Mouse (Mus musculus): ENCODE measurements at regions not wholly inside any gene's neighbourhood (a gene's known extent, or its start where the extent isn't known, plus 50 kb on each side); places are given as distances from the start of the nearest gene placed in this dataset.
A peak's percentile ranks its signal among the peaks of the same experiment; 100 is the strongest.
"Not testable (repeated sequence)": the region's sequence is repeated elsewhere in the genome, so short reads cannot be mapped to it uniquely, and the experiment has no call there.

GRCm38 (mm10) chr8:116046859-116047258 lies 339.3 kb upstream of the Maf start:
- DNase-seq (ENCODE audit: low spot score in 2 of 2) = no peak

- no peak for DNase-seq (ENCODE audit: low spot score in 2 of 2)
Measured at GRCm38 (mm10) chr8:116045526-116045925, 337.9 kb upstream of the Maf start.

DNA sequence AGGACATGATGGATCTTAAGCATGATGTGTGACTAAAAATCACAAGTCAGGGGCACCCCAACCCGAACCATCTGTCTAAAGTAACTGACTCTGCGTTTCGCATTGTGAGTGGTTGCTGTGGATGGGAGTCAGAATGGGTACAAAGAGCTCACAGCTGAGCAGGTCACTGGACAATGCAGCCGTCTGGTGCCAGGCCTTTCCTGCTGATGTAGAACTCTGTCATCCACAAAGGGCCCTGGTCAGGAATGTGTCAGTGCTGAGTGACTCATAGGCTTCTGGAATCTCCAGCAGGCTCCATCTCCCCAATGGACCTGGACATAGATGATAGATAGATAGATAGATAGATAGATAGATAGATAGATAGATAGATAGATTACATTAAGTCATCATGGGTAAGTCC lies 335.8 kb upstream of the Maf start:
- no peak for DNase-seq (ENCODE audit: low spot score in 2 of 2)

GRCm38 (mm10) chr8:116030966-116031365 lies 323.4 kb upstream of the Maf start:
- DNase-seq (ENCODE audit: low spot score in 2 of 2) = no peak

- no peak for DNase-seq (ENCODE audit: low spot score in 2 of 2)
Measured at GRCm38 (mm10) chr8:116025321-116025720, 317.7 kb upstream of the Maf start.

GRCm38 (mm10) chr8:116024811-116025210 lies 317.2 kb upstream of the Maf start:
- DNase-seq (ENCODE audit: low spot score in 2 of 2) = no peak

DNA sequence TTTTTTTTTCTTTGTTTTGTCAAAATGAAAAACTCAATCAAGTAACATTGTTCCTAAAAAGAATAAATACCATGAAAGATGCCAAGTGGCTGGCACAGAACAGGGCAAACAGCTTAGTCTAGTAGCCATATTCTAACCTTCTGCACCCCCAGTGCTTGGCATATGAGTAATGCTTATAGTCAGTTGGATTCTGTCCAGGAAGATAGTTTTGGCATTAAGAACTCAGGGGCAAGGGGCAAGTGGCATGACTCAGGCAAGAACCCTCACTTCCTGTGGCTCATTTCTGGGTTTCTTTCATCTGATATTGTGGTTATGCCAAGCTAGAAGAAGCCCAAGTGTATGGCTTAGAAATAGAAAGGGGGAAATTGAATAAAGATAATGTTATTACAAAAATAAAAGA lies 314.1 kb upstream of the Maf start:
- no peak for DNase-seq (ENCODE audit: low spot score in 2 of 2)

- DNase-seq (ENCODE audit: low spot score in 2 of 2) = no peak
Measured at GRCm38 (mm10) chr8:115995320-115995719, 287.7 kb upstream of the Maf start.

DNA sequence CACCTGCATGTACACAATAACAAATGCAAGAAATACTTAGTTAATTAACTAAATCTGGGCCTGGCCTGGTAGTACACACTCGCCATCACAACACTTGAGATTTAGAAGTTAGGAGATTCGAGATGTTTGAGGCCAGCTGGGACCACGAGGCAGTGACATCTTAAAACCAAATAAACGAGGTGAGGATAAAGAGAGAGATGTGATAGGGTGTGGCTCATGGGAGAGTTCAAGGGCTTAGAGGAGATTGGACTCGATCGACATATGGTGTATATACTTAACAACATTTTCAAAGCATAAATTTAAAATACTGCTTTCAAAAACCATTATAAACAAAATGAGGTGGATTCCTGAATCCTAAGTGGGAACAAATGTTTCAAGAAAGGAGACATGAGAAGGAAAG lies 284.4 kb upstream of the Maf start:
- DNase-seq (ENCODE audit: low spot score in 2 of 2) = no peak

DNA sequence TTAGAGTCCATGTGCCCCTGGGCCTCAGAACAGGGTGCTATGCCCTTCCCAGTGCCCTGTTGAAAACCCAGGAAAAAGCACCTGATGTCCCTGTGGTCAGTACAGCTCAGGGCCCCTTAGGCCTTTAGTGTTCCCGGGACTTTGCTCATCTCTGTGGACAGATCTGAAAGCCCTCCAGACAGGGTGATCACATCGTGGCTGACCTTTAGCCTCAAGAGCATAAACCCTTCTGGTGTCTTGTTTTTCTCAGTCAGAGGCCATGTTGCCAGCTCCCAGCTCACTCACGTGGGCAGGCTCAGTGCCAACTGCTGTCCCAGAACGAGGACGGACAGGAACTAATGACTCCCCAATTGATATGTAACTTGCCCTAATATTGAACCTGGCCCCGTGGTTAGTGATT lies 275.8 kb upstream of the Maf start:
- no peak for DNase-seq (ENCODE audit: low spot score in 2 of 2)

DNA sequence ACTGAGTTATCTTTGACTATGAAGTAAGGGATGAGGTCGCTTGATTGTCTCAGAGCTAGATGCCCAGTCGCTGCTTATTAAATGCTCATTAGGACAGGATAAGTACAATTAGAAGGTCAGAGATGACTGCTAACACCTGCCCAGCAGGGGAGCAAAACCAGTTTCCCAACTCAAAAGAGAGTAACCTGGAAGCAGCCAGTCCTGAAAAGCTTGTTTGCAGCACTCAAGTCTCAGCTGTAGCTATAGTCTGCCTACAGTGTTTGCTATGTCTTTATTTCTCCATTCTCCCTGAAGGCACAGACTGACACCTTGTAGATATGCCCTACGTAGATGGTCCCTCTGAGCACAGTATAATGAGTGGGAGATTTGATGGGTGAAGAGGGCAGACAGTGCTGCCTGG lies 274.7 kb upstream of the Maf start:
- DNase-seq (ENCODE audit: low spot score in 2 of 2) = no peak

GRCm38 (mm10) chr8:115981426-115981825 lies 273.8 kb upstream of the Maf start:
- no peak for DNase-seq (ENCODE audit: low spot score in 2 of 2)

GRCm38 (mm10) chr8:115980616-115981015 lies 273.0 kb upstream of the Maf start:
- no peak for DNase-seq (ENCODE audit: low spot score in 2 of 2)

DNA sequence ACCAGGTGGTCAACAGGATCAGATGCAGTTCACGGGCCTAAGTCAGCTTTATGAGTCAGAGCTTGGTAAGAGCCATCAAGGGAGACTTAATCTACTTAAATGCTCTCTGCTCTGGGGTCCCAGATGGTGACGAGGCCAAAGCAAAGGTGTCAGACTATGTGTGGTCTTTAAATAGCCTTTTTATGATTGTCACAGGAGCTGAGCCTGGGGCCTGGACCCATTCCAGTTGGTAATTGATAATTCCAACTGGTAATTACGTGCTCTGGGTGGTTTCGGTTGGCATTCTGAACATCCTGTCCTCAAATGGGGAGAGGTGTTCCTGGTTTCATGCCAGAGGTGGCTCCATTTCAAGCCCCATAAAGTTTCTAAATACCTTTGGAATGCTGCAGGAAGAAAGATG lies 269.6 kb upstream of the Maf start:
- no peak for DNase-seq (ENCODE audit: low spot score in 2 of 2)

DNA sequence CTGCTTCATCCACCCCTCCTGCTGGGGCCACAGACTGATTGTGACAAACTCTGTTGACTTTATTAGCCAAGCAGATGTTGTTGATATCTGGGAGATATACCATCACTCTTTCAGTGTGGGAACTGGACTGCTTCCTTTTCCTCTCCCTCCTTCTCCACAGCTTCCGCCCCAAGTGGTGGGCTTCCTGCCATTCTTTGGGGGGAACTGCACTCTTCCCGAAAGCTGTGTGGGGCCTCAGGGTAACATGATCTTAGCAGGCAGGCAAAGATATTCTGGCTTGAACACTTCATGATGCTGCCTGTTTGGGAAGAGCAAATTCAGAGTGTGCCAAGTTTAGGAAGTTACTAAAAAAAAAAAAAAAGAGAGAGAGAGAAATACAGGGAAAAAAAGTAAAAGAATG lies 267.1 kb upstream of the Maf start:
- no peak for DNase-seq (ENCODE audit: low spot score in 2 of 2)

DNA sequence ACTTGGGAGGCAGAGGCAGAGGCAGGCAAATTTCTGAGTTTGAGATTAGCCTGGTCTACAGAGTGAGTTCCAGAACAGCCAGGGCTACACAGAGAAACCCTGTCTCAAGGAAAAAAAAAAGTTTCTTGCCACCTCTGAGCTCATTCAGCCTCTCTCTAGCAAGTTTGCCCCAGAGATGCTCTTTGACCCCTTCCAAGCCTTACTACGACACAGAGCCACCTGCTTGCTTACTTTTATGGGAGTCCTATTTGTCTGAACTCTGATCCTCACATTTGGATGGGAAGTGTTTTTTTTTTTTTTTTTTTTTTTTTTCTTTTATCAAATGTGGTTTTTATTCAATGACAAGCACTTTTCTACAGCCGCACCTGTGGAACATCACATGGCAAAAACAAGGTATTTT lies 263.8 kb upstream of the Maf start:
- not testable (repeated sequence) for DNase-seq (ENCODE audit: low spot score in 2 of 2)

DNA sequence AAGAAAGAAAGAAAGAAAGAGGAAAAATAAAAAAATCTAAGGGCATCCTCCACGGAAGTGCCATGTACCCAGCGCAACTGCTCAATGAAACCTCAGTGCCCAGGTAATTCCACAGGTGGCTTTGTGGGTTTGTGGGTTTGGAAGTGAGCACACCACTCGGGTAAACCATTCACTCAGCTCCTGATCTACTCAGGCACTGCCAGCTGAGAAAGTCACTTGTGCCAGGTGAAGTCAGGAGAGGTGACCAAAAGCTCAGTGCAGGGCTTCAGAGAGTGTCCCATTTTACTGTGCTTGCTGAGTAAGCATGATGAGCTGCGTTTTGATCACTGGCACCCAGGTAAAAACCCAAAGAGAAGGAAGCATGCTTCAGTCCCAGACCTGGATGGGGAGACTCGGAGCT lies 260.5 kb upstream of the Maf start:
- DNase-seq (ENCODE audit: low spot score in 2 of 2) = no peak

DNA sequence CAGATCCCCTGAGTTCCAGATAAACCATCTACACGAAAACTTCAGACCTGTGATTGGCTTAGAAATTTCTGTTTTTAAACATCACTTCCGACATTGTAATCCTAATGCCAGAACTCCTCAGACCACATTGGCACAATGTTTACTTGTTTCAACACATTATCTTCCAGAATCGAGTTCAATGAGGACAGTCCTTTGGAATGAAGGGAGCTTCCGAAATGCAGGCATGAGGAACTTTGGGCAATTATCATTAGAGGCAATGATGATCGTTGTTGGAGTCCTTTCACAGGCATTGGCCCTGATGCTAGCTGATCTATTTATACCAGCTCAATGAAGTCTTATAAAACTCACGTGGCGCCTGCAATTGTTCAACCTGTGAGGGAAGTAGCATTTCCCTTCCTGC lies 258.4 kb upstream of the Maf start:
- DNase-seq (ENCODE audit: low spot score in 2 of 2) = no peak

DNA sequence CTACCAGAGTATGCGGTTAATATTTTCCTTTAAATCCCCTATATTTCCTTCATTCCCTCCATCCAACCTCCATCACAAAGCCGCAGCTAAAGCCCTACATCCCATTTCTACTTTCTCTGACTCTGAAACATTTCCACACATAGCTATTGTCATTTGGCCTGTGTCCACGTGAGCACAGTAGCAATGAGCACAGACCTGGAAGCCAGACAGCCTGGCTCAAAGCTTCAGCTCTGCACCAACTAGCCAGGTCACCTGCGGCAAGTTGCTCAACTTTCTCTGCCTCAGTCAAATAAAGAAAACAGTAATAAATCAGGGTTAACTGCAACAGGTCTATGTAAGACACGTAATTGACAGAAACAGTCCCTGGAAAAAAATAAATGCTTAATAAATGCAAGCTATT lies 247.8 kb upstream of the Maf start:
- no peak for DNase-seq (ENCODE audit: low spot score in 2 of 2)

DNA sequence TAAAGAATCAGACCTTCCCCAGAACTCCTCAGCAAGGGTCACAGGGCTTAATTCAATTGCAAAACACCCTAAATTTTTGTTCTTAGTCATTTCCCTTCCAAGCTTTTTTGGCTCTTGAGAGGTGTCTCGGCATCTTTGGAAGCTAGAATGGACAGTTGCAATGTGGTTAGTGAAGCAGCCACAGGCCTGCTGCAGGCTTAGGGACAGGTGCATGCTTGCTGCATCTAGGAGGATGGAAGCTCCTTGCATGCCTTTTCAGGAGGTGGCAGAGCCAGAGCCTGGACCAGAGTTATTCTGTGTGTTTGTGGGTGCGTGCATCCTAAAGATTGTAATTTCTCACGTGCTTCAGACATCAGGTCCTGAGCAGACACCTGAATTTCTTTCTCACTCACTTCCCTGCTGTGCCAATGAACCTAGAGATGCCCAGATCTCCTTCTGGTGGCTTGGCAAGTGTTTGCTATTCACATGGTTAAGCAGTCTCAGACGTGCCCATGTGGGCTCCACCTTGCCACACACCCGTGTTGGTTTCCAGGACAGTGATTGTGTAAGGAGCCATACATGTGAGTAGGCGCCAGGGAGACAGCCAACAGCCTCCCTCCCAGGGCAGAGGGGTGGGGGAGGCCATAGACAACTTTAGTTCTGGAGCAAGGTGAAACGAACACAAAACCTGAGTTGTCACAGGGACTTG lies 246.3 kb upstream of the Maf start:
- no peak for DNase-seq (ENCODE audit: low spot score in 2 of 2)

DNA sequence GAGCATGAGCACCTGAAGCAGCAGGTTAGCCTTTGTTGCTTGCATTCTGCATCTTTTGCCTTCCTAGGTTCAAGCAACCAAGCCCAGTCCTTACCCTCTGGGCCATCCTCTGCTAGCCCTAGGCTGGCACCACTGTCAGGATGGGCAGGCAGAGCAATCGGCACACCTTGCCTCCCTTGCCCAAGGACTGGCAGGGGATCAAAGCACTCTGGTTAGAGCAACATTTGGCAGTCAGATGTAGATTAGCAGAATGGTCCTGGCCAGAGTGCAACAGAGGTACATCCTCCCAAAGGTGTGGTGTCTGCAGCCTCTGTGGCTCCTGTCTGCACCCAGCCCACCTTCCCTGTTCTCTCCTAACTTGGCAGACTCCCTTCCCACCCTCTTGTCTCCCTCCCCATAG lies 244.9 kb upstream of the Maf start:
- DNase-seq (ENCODE audit: low spot score in 2 of 2) = no peak

GRCm38 (mm10) chr8:115948916-115949315 lies 241.3 kb upstream of the Maf start:
- DNase-seq (ENCODE audit: low spot score in 2 of 2) = no peak

GRCm38 (mm10) chr8:115948036-115948435 lies 240.4 kb upstream of the Maf start:
- DNase-seq (ENCODE audit: low spot score in 2 of 2) = no peak

DNA sequence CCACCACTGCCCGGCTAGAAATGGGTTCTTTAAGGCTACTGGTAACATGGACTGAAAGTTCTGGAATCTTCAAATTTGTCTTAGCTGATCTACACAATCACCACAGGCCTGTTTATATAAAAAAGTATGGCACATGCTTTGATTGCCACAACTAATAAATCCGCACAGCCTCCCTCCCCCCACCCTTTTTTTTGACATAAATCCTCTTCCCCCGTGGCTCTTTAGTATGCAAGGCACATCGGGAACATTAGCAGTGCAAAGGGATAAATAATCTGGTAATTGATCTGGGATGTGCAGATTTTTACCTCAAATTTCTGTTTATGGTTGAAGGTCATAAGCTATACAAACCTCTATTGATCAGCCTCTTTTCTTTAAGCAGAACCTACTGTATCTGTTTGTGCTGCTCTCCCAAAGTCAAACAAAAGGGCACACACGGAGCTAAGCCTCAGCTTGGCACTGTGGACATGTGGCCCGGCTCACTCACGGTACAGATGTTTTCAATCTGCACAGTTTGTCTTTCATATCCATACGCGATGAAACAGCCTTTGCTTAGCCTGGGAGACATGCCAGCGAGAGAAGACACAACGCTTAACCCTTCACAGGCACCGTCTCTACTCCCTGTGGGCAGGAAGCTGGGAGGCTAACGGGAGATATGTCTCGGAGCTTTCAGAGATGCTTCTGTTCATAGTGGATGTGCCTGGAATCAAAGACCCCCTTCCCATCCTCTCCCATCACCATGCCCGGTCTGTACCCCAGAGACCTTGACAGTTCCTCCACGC lies 235.3 kb upstream of the Maf start:
- DNase-seq (ENCODE audit: low spot score in 2 of 2) = peak in 1 of 2 experiments; percentile 12

Data from spleen, postnatal 10 days (tissue).